Mouse (Mus musculus) kidney, adult 18-20 months (tissue): ENCODE results near the gene Spta1.

Experiments
- DNase-seq: peaks from one replicate; pipeline ENCODE4 v3.0.0; 2021

Gene Spta1

GRCm38 (mm10) chr1:174269162-174269561, 96.6 kb downstream of the Spta1 start:
- no peak for DNase-seq

- DNase-seq: no peak
Observed at GRCm38 (mm10) chr1:174270643-174271042, 98.1 kb downstream of the Spta1 start.
